Mouse (Mus musculus) liver, postnatal 0 days (tissue): ENCODE results near the gene Ctse.

Experiments used
- CTCF ChIP-seq: sonication (generic); IDR thresholded peaks from 2 replicates; pipeline ENCODE4 v1.5.1; 2016; ENCODE audit warnings: antibody characterized with exemption, low read depth
- EP300 ChIP-seq: IDR thresholded peaks from 2 replicates; pipeline ENCODE4 v1.6.1; 2016; ENCODE audit warnings: antibody characterized with exemption, low read depth, mild to moderate bottlenecking

GRCm38 (mm10) chr1:131614641-131615040 lies 23.5 kb upstream of the Ctse start:
- no peak for TF ChIP-seq CTCF
- no peak for TF ChIP-seq EP300
